42 mouse cellular contexts compared by ENCODE assay signal in genomic region chr3:138375148-138375547, GRCm38 (mm10). TPM values are rescaled to one million over a fixed set of nuclear protein-coding genes. Genes with fewer than 3 reads are reported as not detected.
"Had no signal": no experiment of that assay in that cellular context is flagged by ENCODE, and none has a peak within 500 bp of the region (broad histone marks: within the 10 kb centered on the region; RNA-seq: fewer than 3 reads in every experiment).

No protein-coding gene starts in this region.

- H3K36me3 ChIP-seq: heart, embryonic 10.5 days; heart, embryonic 12.5 days; hindbrain, embryonic 13.5 days; hindbrain, embryonic 15.5 days; kidney, embryonic 15.5 days; limb, embryonic 13.5 days; limb, embryonic 15.5 days; liver, embryonic 13.5 days; liver, embryonic 15.5 days had no signal

- H3K9ac ChIP-seq: heart, embryonic 12.5 days; hindbrain, embryonic 13.5 days; hindbrain, embryonic 15.5 days; kidney, embryonic 15.5 days; limb, embryonic 13.5 days; limb, embryonic 15.5 days; liver, embryonic 13.5 days; liver, embryonic 15.5 days had no signal

- DNase-seq: gastrocnemius, adult 2 months; gastrocnemius, postnatal 10 days; gastrocnemius, postnatal 25 days; heart, adult 18-20 months; heart, postnatal 10 days; heart, postnatal 4 days; kidney, adult 11 months; kidney, adult 2 months; kidney, adult 9 months; kidney, postnatal 14 days; kidney, postnatal 36 days; layer of hippocampus, adult 9-11 months; layer of hippocampus, postnatal 36 days; left cerebral cortex, postnatal 4 days; liver, embryonic 13.5 days had no signal

- H3K4me1 ChIP-seq: heart, embryonic 10.5 days; heart, embryonic 12.5 days; hindbrain, embryonic 13.5 days; hindbrain, embryonic 15.5 days; kidney, embryonic 15.5 days; limb, embryonic 13.5 days; limb, embryonic 15.5 days; liver, embryonic 13.5 days; liver, embryonic 15.5 days had no signal

- H3K4me3 ChIP-seq: gastrocnemius, adult 2 months; heart, embryonic 10.5 days; heart, embryonic 12.5 days; hindbrain, embryonic 13.5 days; hindbrain, embryonic 15.5 days; kidney, embryonic 15.5 days; limb, embryonic 13.5 days; limb, embryonic 15.5 days; liver, embryonic 13.5 days; liver, embryonic 15.5 days had no signal

- H3K27me3 ChIP-seq: heart, embryonic 12.5 days; hindbrain, embryonic 13.5 days; hindbrain, embryonic 15.5 days; kidney, embryonic 15.5 days; limb, embryonic 13.5 days; limb, embryonic 15.5 days; liver, embryonic 13.5 days; liver, embryonic 15.5 days had no signal

- H3K27ac ChIP-seq: gastrocnemius, adult 2 months; heart, embryonic 10.5 days; hindbrain, embryonic 13.5 days; hindbrain, embryonic 15.5 days; hindbrain, postnatal 0 days; kidney, embryonic 15.5 days; kidney, postnatal 0 days; limb, embryonic 13.5 days; limb, embryonic 15.5 days; liver, embryonic 13.5 days; liver, embryonic 15.5 days had no signal

RNA-seq across cellular contexts. Expression of gene Adh6b, which starts 33.6 kb away (rescaled TPM):
- total RNA-seq: gastrocnemius, adult 2 months; gastrocnemius, postnatal 25 days; granulocyte monocyte progenitor cell, adult 5-6 weeks; layer of hippocampus, adult 8-10 months; layer of hippocampus, postnatal 14 days; layer of hippocampus, postnatal 36 days; left cerebral cortex, adult 18-20 months; left cerebral cortex, adult 8-10 months; left cerebral cortex, postnatal 10 days; left cerebral cortex, postnatal 25 days had no signal
- polyA plus RNA-seq: hindbrain, embryonic 15.5 days; intestine, embryonic 14.5 days; large intestine, adult 2 months had no signal

RNA-seq across cellular contexts. Expression of gene Adh4, which starts 40.1 kb away (rescaled TPM):
- total RNA-seq: gastrocnemius, adult 2 months; gastrocnemius, postnatal 10 days; gastrocnemius, postnatal 25 days; gastrocnemius, postnatal 4 days; granulocyte monocyte progenitor cell, adult 5-6 weeks; heart, adult 18-20 months; heart, adult 8-10 months; heart, postnatal 10 days; heart, postnatal 25 days; heart, postnatal 4 days; hindbrain, postnatal 0 days; layer of hippocampus, adult 18-20 months; layer of hippocampus, adult 8-10 months; layer of hippocampus, postnatal 14 days; layer of hippocampus, postnatal 36 days; left cerebral cortex, adult 18-20 months; left cerebral cortex, adult 8-10 months; left cerebral cortex, postnatal 10 days; left cerebral cortex, postnatal 25 days; left cerebral cortex, postnatal 4 days had no signal
- polyA plus RNA-seq: heart, embryonic 10.5 days; heart, embryonic 12.5 days; heart, embryonic 14.5 days; heart, embryonic 16.5 days; hindbrain, embryonic 11.5 days; hindbrain, embryonic 13.5 days; hindbrain, embryonic 15.5 days; hindbrain, postnatal 0 days; intestine, embryonic 14.5 days; kidney, embryonic 15.5 days; kidney, postnatal 0 days; limb, embryonic 11.5 days; limb, embryonic 13.5 days; liver, embryonic 13.5 days; liver, embryonic 15.5 days had no signal
